1 mouse cellular context compared by ENCODE assay signal in genomic region chr19:8798947-8799315, GRCm38 (mm10).
TF ChIP-seq lines count a peak whose summit lies in the region.

No protein-coding gene starts in this region.

TF ChIP-seq in CH12.LX, 34 proteins besides CTCF, POLR2A, EP300 and RAD21 (continued from another document):
- TF ChIP-seq IRF4 (IDR thresholded peaks at IDR 0.05; ENCODE audit: low read depth, low read length): no peak
- TF ChIP-seq MYC (IDR thresholded peaks at IDR 0.05; ENCODE audit: low read depth, low read length): peak; percentile 4; the same call in 1 of the 2 replicates
- peak; percentile 34; the same call in 1 of the 2 replicates for TF ChIP-seq ZNF384 (IDR thresholded peaks at IDR 0.05; ENCODE audit: low read depth, low read length)
